Mouse (Mus musculus) G1E (cell line): ENCODE data around the gene Sftpa1.

ENCODE experiments used
- CTCF ChIP-seq: IDR thresholded peaks from 2 replicates; pipeline ENCODE4 v1.5.1; 2012; ENCODE audit warnings: low read depth, low read length, inconsistent platforms, mixed read lengths
- GATA1 ChIP-seq: IDR thresholded peaks from 2 replicates; pipeline ENCODE4 v1.6.1; 2012; ENCODE audit warnings: borderline replicate concordance, low read length, inconsistent platforms, mixed read lengths
- GATA2 ChIP-seq: IDR thresholded peaks from 2 replicates; pipeline ENCODE4 v1.6.1; 2012; ENCODE audit warnings: low read depth, low read length, inconsistent platforms, borderline replicate concordance
- POLR2AphosphoS5 ChIP-seq: IDR thresholded peaks from 2 replicates; pipeline ENCODE4 v1.6.1; 2012; ENCODE audit warnings: low read depth, low read length, inconsistent platforms; ENCODE audit not compliant: insufficient replicate concordance
- TAL1 ChIP-seq: conservative IDR thresholded peaks from 2 replicates; pipeline ENCODE4 v1.6.1; 2012; ENCODE audit warnings: low read depth, low read length, inconsistent platforms, mixed read lengths

- TF ChIP-seq CTCF (no peak), TAL1 (no peak), GATA1 (no peak), POLR2AphosphoS5 (no peak), GATA2 (no peak)
These were observed 19.8 kb downstream of the Sftpa1 start, which contains the start of gene Mbl1 for GRCm38 (mm10) chr14:41151220-41151898.
